Mouse (Mus musculus): ENCODE results near the gene Myo16.

The Myo16 gene

DNA sequence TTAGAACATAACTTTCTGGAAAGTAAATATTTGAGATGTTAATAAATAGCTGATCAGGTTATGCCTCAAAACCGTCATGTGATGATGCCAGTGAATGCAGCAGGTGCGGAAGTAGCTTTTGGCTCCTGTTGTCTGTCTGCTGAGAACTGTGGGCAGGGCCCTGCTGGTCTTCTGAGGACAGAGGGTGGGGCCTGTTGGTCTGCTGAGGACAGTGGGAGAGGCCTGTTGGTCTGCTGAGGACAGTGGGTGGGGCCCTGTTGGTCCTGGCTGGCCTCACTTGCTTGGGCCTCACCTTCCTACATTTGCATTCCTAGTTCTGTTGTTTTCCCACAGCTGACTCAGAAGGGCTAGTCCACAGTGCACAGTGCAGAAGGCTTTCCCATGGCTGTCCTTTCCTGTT is 466.0 kb downstream of the Myo16 start:
- DNase-seq (ENCODE audit: low read depth, low spot score), result no peak

DNA sequence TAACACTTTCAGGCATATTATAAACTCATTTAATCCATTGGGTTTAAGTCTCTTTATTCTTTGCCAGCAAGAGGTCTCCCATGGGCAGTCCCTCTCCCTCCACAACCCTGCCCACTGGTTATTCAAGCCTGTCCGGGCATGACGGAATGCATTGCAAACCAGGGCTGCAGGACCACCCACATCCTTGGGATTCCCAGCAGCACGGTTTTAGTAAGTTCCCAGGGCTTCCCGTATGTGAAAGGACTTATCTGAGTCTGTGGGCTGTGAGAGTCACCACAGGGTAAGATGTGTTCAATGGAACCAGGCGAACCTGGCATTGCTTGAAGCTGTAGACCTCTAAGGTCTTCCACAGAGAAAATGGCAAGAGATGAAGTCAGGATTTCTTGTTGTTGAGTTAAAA is 471.6 kb downstream of the Myo16 start:
- no peak for DNase-seq (ENCODE audit: low read depth, low spot score)

DNA sequence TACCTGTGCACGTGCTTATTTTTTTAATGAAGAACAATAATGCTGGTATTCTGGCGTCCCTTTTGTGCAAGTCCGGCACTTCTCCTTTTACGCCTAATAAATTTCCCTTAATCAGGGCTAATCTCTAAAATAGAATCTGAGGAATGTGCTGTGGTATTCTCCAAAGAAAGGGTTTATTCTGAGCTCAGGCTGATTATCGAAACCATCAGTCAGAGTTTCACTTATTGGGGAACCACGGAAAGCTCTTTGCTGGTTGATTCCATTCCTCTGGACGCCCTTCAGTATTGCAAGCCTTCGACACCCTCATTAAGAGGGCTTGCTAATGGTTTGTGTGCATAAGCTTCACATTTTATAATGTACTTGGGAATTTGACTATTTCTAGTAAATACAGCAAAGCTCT is 475.0 kb downstream of the Myo16 start:
- DNase-seq (ENCODE audit: low read depth, low spot score), result no peak

DNA sequence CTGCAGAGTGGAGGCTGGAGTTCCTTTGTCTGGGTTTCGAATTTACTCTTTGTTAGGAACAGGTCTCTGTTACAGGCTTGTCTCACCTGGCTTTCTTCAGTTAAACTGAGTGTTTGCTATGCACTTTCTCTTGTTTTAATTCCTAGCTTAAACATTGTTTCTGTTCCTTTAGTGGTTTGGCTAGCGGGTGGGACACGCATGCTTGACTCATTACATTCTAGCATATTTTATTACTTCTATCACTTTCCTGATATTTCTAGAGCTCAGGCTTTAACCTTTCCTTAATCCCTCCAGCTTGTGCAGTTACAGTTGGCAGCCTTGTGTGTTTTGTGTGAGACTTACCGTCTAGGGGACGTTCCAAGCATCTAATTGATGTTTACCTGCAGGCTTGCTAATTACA is 476.2 kb downstream of the Myo16 start:
- DNase-seq (ENCODE audit: low read depth, low spot score), result no peak

DNA sequence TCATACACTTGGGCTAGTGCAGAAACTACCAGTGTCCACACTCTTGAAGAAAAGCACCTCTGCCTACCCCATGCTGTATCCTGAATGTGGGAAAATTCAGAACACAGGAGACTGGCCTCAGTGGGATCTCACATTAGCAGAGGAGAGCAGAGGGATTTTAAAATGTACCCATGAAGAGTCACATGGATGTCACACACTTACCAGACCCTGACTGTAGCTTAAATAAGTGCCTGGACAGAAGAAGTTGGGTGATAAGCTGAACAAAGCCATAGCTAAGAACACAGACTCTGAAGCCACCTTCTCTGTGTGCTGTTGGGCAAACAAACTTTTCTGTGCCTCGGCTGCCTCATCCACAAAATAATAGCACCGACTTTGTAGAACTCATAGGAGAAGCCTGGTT is 477.3 kb downstream of the Myo16 start:
- no peak for DNase-seq (ENCODE audit: low read depth, low spot score)

DNA sequence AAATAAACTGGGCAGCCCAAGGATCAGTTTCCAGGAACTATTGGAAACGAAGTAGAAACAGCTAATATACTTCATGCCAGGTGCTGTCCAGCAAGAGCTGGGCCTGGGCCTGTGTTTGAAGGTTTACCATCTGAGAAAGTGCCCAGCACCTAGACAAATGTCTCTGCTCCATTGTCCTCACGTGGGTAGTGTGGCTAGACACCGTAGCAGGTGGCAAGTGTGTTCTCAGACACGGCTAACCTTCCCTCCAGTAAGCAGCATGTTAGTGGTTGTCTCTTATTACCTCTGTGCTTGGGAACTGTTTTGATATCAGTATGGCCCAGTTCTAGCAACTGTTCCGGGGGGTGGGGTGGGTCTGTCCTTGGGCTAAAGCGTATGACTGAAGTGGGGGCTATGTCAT is 478.9 kb downstream of the Myo16 start:
- no peak for DNase-seq (ENCODE audit: low read depth, low spot score)

DNA sequence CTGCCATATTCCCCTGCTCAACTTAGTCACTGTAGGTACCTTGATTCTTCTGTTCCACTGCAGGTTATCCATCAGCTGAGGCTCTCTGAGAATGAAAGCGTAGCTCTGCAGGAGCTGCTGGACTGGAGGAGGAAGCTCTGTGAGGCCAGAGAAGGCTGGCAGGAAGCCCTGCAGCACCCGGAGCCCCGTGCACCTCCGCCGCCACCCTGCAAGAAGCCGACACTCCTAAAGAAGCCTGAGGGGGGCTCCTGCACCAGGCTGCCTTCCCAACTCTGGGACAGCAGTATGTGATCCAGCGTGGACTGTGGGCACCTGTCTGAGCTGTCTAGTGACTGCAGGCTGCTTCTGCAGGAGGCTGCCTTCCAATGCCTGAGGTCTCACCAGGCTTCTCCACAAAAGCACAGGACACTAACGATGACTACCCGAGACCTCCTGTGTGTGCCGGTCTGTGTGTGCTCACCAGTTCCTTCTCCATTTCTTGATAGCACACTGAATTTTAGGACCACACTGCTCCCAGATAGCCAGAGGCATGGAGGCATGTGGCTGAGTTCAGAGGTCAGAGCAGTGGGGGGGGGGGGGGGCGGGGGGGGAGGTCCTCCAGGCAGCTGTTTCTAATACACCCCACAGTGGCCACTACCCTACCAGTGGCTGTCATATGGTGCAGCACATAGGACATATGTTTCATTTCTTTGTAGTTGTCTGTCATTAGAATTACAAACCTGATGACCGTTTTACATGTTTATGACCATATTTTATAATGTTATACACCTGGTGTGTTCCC is 479.8 kb downstream of the Myo16 start:
- DNase-seq (ENCODE audit: low read depth, low spot score), result no peak

DNA sequence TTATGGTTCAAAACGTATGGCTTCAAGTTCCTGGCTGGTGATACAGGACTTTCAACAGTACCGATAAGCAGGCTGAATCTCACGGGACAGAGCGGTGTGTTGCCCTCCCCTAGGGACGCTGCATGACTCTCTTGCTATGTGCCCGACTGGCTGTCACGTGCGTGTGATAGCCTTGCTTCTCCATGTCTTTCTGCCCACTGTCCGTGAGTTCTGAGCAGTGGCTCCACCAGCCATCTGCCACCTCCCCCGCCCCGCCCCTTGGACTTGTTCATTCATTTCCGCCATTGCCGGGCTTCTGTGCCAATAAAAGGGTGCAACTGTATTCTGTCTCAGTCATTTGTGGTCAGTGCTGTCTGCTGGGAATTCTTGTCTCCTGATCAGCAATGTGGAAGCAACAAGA is 480.7 kb downstream of the Myo16 start:
- DNase-seq (ENCODE audit: low read depth, low spot score), result no peak

DNA sequence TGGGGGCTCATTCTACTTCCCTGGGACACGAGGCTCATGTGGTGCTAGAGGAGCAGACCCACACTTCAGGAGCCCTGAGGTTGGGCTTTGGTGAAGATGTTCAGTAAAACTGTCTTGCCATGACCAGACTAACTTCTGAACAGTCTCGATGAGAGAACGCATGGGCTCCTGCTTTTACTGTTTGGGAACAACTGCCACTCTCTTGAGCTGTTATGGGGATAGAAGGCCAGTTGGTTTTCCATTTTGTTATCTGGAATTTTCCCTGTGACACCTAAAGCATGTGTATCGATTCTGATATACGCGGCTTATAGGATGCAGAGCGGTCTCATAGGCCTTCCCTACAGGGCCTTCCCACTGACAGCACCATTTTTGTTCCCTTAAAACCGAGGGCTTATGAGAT is 485.2 kb downstream of the Myo16 start:
- no peak for DNase-seq (ENCODE audit: low read depth, low spot score)

DNA sequence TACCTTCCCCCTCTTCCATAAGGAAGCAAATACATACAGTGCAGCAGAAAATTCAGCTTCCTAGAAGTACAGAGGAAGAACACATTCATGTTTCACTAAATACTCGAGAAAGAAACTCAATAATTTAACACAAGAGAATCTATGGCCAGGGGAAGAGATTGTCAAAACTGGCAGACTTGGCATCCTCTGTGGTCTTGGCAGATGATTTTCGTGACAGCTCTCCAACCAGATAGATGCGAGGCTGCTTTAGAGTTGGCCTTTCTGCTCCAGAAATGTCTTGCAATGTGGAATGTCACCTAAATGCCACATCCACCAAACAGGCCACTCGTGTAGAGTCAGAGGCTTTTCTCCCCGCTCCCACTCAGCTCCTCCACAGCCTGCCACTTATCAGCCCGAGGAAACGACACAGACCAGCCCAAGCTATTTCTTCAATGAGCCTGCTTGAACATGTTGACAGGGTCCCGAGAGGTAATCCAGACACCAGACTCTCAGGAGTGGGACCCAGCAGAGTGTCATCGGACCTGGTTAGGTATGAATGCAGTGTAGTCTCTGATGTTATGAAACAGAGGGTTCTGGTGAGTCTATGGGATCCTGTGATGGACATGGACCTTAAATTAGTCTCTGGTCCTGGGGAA is 486.6 kb downstream of the Myo16 start:
- no peak for DNase-seq (ENCODE audit: low read depth, low spot score)

DNA sequence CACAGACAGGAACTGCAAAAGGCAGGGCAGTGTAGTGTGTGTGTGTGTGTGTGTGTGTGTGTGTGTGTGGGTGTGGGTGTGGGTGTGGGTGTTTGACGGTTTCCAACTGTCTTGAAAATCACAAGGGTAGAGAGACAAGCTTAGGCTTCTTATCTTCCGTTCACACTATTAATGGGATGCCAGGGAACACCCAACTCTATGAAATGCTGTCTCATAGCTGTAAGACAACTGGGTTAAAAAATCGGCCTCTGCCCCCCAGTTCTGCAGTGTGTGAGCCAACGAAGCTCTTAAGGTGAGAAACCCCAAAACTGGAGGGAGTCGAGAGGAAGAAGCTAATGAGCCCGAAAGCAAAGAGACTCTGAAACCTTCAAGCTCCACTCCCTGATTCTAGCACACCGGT is 487.1 kb downstream of the Myo16 start:
- DNase-seq (ENCODE audit: low read depth, low spot score), result no peak

DNA sequence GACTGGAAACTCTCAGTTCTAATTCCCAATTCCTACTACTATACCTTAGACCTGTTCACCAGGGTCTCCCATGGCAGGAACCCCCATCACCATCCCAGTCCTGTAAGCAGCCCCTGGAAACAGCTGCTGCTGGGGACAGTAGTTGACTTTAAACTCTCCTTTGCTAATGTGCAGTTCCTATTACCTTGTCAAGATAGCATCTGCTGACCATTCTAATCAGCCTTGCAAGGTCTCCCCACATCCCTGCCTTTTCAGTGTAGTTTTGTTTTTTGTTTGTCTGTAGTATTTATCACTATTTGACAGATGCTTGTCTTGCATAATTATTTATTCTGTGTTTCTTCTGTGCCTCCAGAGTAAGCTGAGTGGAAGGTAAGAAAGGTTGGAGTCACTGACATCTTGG is 487.6 kb downstream of the Myo16 start:
- DNase-seq (ENCODE audit: low read depth, low spot score), result no peak

DNA sequence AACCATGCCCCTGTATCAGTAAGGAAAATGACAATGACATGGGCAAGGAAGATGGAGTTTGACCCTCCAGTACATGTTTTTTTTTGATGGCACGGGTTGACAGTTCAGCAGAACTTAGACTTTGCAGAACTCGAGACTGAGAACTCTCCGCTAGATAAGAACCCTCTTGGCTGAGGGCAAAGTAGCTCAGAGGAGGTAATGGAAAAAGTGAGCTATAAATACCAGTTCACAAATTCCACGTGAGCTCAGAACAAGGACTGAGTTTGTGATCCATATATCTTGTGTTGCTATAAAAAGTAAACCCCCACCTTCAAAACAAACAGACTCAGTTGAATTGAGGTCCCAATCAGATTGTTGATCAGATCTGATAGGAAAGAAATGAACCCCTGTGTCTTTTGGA is 489.5 kb downstream of the Myo16 start:
- DNase-seq (ENCODE audit: low read depth, low spot score), result no peak

DNA sequence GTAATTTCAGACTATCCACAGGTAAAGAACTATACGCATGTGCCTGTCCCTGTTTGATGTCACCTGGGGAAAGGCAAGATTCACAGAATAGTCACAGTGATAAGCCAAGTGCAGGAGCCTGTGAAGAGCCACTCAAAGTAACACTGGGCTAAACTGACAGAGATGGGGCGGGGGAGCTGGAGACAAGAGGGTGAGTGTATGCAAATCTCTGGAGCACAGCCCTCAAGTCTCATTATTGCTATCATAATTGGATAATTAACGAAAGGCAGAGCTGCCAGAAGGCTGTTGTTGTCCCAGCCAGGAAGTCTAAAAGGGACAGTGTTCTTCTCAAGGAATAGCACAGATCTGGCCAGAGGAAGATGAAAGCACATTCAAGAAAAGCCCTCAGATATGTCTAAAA is 490.8 kb downstream of the Myo16 start:
- no peak for DNase-seq (ENCODE audit: low read depth, low spot score)

DNA sequence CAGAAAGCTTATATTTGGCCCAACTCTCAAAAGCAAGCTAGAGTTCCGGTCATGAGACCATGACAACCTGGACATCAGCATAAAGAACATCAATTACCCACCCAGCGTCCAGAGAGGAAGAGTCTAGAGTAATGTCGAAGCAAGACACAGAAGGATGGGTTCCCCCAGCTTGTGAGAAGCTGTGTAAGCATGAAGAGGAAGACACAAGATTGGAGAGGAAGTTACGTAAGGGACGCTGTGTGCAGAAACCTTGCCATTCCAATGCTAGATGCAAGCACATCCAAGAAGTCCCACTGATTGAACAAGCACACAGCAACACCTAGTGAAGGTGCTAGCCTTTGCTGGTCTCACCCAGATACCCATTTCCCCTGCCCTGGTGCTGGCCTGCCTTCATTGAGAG is 492.0 kb downstream of the Myo16 start:
- no peak for DNase-seq (ENCODE audit: low read depth, low spot score)

DNA sequence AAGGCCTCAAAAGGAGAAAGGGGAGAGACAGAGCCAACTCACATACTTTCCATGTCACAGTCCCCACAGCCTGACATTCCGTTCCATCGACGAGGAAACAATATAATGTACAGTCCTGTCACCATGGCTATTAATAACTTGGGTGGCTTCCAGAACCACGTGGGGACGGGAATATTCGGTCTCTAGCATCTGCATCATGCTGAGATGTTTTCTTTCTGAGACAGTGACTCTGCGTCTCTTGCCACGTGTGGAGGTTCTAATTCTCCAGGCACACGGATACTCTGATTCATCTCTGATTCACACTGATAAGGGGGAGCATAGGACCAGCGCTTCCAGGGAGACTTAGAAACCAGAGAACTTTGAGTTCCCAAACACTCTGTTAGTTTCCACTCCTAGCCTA is 492.8 kb downstream of the Myo16 start:
- DNase-seq (ENCODE audit: low read depth, low spot score), result no peak

DNA sequence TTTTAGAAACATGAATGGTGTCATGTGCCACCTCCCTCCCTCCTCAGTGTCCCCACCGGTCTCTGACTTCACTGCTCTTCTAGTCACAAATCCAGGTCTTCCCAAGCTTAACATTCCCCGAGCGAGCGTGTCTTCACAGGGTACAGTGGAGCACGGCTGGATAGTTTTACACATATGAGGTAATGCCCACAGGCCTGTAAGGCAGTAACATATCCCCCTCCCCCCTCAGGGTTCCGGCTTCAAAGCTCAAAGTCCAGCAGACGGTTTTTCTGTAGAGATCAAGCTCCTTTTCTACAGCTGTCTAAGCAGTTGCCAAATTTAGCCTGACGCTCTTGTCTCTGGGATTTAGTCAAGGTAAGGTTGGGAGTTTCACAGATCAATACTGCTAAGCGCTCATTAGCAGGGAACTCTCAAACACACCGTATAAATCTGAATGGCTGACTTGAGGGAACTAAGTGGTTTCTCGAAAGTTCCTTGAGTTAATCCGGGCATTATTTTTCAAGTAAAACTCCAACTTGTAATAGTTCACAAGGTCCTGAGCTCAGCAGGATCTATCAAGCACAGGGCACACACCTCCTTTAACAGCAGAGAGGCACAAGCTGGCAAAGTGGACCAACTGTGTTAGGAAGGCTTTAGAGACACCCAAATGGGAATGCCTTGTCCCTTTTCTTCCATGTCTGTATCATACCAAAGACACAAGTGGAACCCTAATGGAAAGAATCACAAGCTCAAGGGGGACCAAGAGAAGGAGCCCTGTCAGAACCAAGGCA is 498.0 kb downstream of the Myo16 start:
- no peak for DNase-seq (ENCODE audit: low read depth, low spot score)

DNA sequence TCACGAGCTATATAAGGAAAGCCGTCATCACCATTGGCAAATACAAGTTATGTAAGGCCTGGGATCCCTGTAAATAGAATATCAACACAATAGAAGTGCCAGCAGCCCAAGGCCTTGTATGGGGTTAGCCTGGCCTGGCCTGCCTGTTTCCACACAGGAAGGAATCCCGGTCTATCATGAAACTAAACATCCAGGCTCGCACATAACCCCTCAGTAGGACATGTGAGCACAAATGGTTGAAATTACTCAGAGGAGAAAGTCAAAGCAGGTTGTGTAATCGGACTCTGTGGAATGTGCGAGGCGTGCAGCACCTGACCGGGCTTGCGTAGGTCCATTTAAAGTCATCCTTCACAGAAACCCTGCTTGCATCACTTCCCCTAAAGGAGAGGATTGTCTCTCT is 499.6 kb downstream of the Myo16 start:
- DNase-seq (ENCODE audit: low read depth, low spot score), result no peak

DNA sequence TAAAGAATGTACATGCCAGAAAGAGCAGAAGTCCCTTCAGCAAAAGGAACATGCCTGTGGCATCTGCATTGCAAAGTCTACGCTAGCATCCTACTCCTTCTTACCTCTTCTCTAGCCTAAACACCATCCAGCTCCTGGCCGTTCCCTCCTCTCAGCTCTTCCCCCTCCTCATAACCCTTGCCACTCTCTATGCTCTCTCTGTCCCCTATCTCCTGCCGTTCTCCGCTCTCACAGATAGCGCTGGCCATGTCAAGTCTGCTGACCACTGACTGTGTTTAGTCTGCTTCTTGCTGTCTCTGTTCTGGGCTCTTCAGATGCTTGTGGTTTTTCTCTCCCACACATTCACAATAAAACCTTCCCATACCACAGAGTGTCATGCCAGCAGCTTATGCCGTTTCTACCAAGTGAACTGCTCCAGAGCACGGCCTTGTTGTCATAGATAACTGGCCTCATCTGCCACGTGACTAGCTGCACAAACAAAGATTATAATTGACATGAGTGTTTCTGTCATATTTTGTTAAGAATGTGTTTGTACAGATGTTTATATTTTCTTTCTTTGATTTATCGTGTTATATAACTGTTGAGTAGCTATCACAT is 501.3 kb downstream of the Myo16 start:
- no peak for DNase-seq (ENCODE audit: low read depth, low spot score)

DNA sequence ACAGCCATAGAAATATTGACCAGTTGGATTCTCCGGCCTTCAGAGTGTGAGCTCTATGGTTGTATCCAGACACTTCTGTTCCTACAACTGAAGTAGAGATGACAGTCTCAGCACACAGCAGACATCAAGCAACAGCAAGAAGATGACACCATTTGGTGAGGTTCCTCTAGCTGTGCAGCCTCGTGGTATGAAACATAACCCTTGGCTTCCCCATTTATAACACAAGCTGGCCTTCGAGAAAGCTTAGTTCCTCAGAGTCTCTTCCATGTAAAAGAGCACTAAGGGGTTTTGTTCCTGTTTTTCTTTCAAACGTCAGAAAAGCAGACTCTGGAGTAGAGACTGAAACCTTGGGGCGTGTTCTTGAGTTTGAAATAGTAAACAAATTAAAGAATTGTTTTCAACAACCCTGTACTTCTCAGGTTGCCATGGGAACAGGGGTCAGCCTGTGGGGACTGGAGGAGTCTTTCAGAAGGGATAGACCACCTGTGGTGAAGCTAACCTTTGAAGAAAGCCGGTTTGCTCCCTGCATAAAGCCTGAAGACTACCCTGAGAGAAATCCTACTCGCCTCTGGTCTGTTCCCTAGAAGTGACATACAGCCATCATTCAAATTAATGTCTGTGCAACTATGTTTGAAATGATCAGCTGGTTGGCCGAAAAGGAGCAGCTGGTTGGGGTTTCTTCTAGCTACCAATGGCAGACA is 510.2 kb downstream of the Myo16 start:
- peak; percentile 98 for DNase-seq (ENCODE audit: low read depth, low spot score)

DNA sequence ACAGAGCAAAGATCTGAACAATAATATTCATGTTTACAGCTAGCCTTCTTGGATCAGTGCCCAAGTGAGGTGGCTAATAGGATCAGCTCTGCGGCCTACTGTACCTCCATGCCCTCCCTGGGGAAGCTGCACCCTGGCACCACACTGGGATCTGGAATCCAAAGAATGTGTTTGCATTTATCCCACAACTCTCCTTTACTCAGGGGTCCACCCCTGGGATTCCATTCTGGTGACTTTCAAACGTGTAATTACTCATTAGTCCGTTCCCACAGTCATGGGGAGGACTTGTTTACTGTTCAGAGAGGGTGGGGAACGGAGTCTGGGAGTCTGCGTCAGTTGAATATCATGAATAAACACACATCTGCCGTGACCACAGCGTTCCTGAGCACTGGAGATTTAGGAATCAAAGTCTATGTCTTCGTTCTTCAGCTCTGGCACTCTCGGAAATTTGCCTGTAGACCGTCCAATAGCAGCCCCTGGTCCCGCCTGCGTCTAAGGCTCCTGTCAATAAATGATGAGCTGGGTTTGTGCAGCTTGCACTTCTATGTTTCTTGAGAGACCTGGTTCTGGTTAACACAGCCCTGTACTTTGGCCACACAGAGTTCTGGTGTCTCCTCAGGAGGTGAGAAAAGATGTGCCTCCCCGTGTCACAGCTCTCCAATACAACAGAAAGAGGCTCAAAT is 511.3 kb downstream of the Myo16 start:
- peak; percentile 85 for DNase-seq (ENCODE audit: low read depth, low spot score)
